Mouse (Mus musculus): Measurements from ENCODE around the gene Klhl13.

Gene Klhl13

DNA sequence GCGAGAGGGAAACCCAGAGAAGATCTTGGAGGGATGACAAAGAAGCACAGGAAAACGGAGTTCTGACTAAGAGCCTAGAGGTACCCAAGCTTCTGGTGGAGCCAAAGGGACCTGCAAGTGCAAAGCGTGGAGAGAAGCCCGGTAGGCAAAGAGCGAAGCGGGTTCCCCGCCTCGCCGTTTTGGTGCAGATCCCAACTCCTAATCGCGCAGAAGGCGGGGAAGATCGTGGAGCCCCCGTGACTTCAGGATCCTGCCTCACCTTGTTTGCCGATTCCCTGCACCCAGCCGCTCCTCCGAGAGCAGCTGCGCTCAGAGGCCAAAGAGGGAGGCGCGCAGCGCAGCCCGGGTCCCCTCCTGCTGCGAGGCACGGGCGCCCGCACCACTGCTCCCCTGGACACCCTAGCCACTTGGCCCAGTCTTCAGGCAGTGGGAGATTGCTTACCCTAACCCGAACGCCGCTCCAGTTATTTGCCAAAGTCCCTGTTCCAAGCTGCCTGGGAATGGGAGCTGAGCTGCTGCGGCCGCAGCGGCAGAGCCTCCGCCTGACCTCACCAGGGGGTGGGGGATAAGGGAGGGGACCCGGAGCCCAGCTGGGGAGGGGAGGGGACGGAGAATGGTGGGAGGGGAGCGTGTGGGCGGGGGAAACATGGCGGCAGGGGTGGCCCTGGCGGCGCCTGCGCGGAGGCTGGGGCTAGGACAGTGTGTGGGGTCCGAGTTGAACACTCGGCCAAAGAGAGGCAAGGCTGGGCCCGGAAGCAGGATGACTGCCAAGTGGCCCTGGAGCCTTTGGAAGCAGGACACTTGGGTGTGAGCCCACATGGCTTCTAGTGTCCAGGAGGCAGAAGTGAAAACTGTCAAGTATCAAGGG is at the start of gene Klhl13:
TSS of gene Klhl13 (minus strand) at position 569 of the 868 bp plus-strand sequence.
- peak; percentile 49; the same call in 1 of the 2 replicates for ATAC-seq (ENCODE audit: insufficient number of reproducible peaks, low FRiP score, low TSS enrichment)

DNA sequence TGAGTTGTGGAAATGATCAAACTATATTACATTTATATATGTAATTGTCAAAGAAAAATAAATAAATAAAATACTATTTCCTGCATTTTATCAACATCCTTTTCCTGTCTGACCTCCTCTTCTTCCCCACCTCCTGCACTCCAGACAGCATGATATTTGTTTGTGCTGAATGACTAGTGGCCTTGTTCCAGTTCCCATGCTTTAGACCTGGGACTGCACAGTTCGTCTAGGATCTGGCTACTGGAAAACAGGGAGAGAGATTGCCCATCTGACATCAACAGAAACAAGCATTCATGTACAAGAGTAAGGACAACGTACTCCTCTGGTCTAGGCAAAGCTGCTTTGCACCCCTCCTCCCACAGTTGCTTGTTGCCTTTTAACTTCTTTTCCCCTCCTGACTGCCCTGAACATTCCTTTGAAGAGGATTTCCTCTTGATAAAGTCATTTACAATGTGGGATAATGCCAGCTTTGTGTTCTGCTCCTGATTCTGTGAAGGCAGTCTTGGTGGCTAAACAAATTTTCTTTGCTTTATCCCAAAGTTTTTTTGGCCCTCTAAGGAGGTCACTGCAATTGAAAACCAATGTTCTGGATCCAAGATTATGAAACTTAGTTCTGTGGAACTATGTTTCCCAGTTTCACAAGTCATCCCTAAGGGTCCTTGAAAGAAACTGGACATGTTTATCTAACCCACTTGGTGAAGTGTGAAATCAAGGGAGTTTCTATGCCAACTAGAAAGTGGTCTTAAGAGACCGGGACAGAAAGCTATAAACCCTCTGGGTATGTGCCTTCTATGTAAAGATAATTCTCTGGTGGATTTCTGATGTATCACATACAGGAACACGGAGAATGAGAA is 44.6 kb upstream of the Klhl13 start:
- ATAC-seq (ENCODE audit: insufficient number of reproducible peaks, low FRiP score, low TSS enrichment), result no peak

DNA sequence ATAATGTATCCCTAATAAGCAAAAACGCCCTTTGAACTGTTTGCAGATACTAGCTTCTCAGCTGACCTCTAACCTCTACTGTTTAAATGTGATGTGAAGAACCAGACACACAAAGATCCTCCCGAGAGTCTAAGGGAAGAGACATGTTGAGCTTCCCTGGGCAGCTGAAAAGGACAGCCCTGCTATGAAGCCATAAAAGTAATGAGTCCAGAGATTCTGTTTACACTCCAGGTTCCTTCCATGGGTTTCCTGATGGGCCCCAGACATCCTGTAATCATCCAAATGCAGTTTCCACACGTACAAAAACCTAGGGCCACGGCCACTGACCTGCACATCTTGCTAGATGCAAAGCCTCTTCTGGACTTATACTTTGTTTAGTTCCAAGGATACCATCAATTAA is 23.8 kb upstream of the Klhl13 start:
- no peak for ATAC-seq (ENCODE audit: insufficient number of reproducible peaks, low FRiP score, low TSS enrichment)

DNA sequence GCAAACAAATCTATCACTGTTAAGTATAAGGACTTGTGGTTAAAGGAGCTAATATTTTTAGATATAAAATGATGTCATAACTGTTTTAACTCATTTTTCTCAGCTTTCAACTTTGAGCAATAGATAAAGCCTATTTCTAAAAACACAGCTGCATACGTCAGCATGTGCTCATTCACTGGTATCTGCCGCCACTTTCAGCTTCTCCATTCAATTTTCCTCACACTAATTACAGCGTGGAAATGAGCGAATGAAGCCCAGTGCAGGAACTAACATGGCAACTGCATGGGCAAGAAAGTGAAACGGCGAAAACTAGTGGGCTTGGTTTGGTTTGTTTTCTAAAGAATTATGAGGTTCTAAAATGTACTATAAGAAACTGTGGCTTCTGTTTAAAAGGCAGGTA is 1.4 kb downstream of the Klhl13 start:
- no peak for ATAC-seq (ENCODE audit: insufficient number of reproducible peaks, low FRiP score, low TSS enrichment)

DNA sequence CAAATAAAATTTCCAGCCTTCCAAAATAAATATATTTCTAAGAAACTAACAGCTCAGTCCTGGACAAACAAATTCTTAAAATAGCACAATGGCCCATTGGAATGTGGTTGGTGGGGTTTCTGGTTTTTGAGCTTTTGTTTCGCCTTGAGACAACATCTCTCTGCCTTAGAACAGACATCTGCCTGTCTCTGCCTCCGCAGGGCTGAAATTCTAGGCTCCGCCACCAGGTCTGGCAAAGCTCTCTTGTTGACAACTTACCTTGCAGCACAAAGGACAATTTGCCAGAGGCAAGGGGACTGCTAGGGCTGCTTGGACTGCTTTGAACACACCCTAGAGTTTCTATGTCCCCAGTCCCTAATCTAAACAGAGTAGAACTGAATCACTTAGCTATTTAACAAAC is 4.4 kb downstream of the Klhl13 start:
- no peak for ATAC-seq (ENCODE audit: insufficient number of reproducible peaks, low FRiP score, low TSS enrichment)

DNA sequence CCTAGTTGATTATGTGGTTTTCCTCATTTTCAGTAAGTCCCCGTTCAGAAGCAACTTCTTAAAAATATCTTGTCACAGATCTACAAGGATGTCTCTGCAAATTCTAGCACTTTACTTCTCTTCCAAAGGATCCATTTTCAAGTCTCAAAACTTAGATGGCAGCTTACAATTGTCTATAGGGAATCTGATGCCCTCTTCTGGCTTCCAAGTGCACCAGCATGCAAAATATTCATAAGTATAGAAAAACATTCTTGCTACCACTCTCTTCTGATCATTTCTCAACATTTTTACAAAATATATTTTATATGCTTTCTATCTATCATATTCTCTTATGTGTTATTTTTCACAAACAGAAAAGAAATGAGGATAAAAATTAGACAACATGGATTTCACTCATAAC is 14.8 kb downstream of the Klhl13 start:
- ATAC-seq (ENCODE audit: insufficient number of reproducible peaks, low FRiP score, low TSS enrichment), result no peak

DNA sequence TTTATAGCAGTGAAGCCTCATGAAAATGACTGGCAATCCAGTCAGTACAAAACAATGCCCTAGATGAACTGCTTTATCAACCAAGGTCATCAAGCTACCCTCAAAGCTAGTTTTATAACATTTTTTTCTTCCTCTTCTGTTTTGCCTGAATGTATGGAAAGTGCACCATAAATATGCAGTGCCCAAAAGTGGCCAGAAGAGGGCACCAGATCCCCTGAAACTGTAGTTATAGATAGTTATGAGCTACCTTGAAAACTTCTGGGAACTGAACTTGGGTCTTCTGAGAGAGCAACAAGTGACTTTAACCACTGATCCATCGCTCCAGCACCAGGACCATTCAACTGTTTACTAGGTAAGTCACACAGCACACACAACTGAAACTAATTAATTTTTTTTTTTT is 36.8 kb downstream of the Klhl13 start:
- no peak for ATAC-seq (ENCODE audit: insufficient number of reproducible peaks, low FRiP score, low TSS enrichment)

DNA sequence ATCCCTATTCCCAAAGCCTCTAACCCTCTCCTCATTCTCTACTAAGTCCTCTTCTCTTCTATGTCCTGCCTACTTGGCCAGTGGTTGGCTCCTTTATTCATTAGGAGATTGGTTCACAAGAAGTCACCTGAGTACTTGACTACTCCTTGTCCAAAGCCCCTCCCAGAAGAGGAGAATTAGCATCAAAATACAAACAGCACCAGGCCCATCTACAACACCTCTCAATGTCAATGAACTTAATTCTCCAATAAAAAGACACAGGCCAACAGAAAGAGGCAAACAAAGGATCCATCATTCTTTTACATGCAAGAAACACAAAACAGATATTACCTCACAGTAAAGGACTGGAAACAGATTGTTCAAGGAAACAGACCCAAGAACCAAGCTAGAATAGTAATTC is 46.0 kb downstream of the Klhl13 start:
- no peak for ATAC-seq (ENCODE audit: insufficient number of reproducible peaks, low FRiP score, low TSS enrichment)

DNA sequence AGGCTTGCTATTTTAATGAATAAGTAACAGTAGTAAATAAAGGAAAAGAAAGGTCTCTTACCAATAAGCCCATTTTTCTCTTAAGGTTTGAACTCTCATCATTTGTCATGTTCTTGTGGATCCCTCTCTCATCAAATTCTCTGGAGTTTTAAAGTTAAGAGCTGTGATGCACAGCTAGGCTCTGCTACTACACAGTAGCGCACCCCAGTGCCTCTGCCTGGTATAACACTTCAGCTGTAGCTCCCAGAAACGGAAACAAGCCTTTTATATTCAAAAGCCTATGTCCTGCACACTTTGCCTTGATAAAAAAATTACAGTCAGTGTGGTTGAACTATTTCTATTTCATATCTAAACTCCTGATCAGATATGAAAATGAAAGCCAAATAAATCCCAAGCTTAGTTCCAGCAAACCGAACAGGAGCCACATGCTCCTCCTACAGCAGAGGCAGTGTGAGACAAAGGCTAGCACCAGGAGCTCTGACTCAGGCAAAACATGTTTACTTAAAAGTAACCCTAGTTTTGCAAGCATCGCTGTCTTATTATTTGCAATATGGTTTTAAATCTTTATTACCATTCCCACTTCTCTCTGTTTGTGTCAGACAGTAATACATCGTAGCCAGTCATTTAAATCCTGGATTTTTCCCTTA is 68.8 kb downstream of the Klhl13 start:
- ATAC-seq (ENCODE audit: insufficient number of reproducible peaks, low FRiP score, low TSS enrichment), result no peak

DNA sequence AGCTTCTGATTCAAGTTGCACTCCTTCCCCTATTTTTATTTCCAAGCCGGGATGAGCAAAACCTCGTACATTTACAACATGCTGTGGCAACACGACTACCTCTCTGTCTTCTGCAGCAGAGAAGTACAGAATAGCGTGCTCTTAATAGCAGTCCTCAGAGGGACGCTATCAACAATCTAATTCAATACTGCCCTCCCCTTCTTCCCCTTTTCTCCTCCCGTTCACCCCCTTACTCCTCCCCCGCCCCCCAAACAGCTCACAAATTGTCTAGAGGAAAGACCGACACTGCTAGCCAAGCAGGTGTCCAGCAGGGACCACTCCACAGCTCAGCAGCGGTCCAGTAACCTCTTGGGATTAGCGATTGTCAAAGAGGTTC is 79.5 kb downstream of the Klhl13 start:
- no peak for ATAC-seq (ENCODE audit: insufficient number of reproducible peaks, low FRiP score, low TSS enrichment)

DNA sequence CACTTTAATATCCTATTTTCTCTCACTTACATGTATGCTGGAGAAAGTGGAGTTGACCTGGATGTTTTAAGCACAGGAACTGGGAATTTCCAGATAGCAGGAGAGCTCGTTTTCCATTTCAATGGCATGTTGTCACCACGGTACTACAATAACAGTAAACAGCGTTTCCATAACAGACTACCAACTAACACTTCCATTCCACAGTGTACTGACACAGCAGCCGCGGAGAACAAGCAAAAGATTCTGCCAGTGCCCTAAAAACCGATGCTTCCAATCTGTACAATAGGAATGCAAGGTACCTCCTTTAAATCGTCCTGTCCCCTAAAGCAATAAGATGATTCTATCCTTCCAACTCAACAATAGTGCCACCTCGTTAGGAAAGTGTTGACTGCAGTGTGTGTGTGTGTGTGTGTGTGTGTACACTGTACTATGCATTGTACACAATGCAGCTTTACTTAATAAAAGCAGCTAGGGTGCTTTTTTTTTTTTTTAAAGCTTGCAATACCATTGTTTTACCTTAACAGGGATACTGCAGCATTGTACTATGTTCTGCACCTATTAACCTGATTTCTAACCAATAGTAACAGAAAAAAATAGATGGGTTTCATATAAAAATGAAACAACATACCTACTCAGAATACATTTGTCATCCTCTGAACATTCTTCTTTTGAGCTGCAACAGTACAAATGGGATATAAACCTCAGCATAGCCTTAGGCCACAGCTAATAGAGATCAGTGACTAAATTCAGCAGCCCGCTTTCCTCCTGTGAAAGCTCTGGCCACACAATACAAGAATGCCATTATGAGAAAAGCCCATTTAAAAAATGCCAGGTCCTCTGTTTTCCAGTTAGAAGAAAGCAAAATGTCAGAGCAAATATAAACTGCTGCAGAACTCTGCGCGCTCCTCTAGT is 80.1 kb downstream of the Klhl13 start:
- ATAC-seq (ENCODE audit: insufficient number of reproducible peaks, low FRiP score, low TSS enrichment), result no peak

DNA sequence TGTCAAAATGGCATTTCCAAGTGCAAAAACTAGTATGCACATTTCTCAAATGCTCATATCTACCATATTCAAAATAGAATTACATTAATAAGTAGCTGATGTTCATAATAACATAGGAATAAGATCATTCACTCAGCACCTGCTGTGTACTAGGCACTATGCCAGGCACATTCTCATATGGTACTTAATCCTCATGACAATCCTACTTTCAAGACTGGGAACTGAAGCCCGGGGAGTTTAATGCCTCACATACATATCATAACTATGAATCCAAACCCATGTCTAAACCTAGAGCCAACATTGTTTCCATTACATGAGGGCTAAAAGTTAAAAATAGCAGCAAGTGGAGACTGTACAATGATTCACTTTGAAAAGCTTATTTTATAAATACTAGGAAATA is 97.3 kb downstream of the Klhl13 start:
- no peak for ATAC-seq (ENCODE audit: insufficient number of reproducible peaks, low FRiP score, low TSS enrichment)

DNA sequence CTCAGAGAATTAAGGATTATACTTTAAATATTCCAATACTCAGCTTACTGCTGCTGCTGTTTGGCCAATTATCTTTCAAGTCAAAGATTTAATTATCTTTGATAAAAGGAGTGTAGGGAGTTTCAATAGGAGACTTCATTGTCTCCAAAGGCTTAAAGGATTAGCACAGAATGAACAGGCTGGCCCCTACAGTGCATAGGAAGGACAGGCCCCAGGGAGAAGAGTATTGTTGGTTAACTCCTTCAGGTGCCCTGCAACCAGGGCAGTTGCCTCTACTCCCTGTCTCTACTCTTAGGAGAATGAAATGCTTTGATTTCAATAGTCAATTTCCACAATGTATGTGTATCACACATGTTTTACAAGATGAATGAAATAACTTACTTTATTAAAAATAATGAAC is 116.1 kb downstream of the Klhl13 start:
- ATAC-seq (ENCODE audit: insufficient number of reproducible peaks, low FRiP score, low TSS enrichment), result no peak

Measured in cerebellum, adult (tissue).